Mouse (Mus musculus) midbrain, embryonic 16.5 days (tissue): ENCODE data around the gene Dnajc17. TPM values are rescaled to one million over a fixed set of nuclear protein-coding genes. Genes with fewer than 3 reads are reported as not detected.

ENCODE experiments used
- ATAC-seq: fragments of 200-750 bp; cut with Nextera tagmentation; 2 replicates; pipeline ENCODE4 v1.8.0; 2017; ENCODE audit warnings: moderate TSS enrichment
- H3K27ac ChIP-seq: fragments of 300-500 bp; sonication (generic); 2 replicates; pipeline ENCODE4 v1.5.1; 2014; ENCODE audit warnings: mild to moderate bottlenecking, low read length, mixed read lengths
- H3K27me3 ChIP-seq: fragments of 300-500 bp; sonication (generic); 2 replicates; pipeline ENCODE4 v1.6.1; 2014; ENCODE audit warnings: low read depth, low read length, mixed read lengths; ENCODE audit not compliant: control insufficient read depth, insufficient read depth
- H3K36me3 ChIP-seq: fragments of 300-500 bp; sonication (generic); 2 replicates; pipeline ENCODE4 v1.6.1; 2014; ENCODE audit warnings: mild to moderate bottlenecking, low read length, moderate library complexity, mixed read lengths; ENCODE audit not compliant: control insufficient read depth, insufficient read depth
- H3K4me1 ChIP-seq: fragments of 300-500 bp; sonication (generic); 2 replicates; pipeline ENCODE4 v1.6.1; 2014; ENCODE audit warnings: mild to moderate bottlenecking, low read length, mixed read lengths; ENCODE audit not compliant: control insufficient read depth, insufficient read depth
- H3K4me2 ChIP-seq: fragments of 300-500 bp; sonication (generic); 2 replicates; pipeline ENCODE4 v1.6.1; 2014; ENCODE audit warnings: mild to moderate bottlenecking, low read length, mixed read lengths
- H3K4me3 ChIP-seq: fragments of 300-500 bp; sonication (generic); 2 replicates; pipeline ENCODE4 v1.5.1; 2014; ENCODE audit warnings: low read depth, mild to moderate bottlenecking, low read length, moderate library complexity, mixed read lengths
- H3K9ac ChIP-seq: fragments of 300-500 bp; sonication (generic); 2 replicates; pipeline ENCODE4 v1.6.1; 2014; ENCODE audit warnings: low read depth, low read length, mixed read lengths
- H3K9me3 ChIP-seq: fragments of 300-500 bp; sonication (generic); replicated peaks from 2 replicates; pipeline ENCODE4 v1.6.1; 2014; ENCODE audit warnings: mild to moderate bottlenecking, low read length, mixed read lengths; ENCODE audit not compliant: control insufficient read depth, poor library complexity, severe bottlenecking
- WGBS: fragments of 180-500 bp; shearing (Covaris S2); extraction: QIAGEN DNeasy Blood & Tissue Kit; methylation state at CpG from one replicate; pipeline ENCODE4 v1.1.7; 2014; 5-methylcytosine and 5-hydroxymethylcytosine counted together
- polyA plus RNA-seq: library from polyadenylated mRNA; unstranded; fragments of >200 nt; fragmentation: Nextera tagmentation; extraction: Ambion mirVana; gene quantifications from 2 replicates; pipeline ENCODE4 v1.2.1, GENCODE M21; 2015

Dnajc17 gene
- polyA plus RNA-seq, 1 experiment from 2014 or later, result 25.9 TPM

DNA sequence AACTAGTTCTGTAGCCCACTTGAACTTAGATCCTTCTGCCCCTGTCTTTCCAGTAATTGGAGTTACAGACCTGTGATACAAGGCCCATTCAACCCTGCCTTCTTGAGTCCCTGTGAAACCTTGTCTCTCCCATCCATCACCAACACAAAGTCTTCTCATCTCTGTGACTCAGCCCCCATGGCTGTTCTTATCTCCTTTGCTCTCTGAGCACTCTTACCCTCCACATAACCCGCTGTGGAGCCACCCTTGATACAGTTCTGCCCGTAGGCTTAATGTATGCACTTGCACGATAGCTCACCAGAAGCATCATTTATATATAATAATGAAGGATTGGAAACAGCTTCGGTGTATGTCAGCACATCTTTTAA lies 32.2 kb upstream of the Dnajc17 start:
- Histone ChIP-seq H3K27me3 (peaks cover 40% of the 10 kb centered on the region), H3K9ac (no peak overlapping the region), H3K4me1 (peaks cover 11% of the 10 kb centered on the region; the same call in 1 of the 2 replicates), H3K27ac (no peak overlapping the region), H3K4me3 (no peak overlapping the region), H3K36me3 (no peaks in the 10 kb centered on the region), H3K4me2 (no peak overlapping the region), H3K9me3 (no peaks in the 10 kb centered on the region)
- ATAC-seq, result no peak
- WGBS, result 89% methylated on average over 4 of the region's 4 CpGs

DNA sequence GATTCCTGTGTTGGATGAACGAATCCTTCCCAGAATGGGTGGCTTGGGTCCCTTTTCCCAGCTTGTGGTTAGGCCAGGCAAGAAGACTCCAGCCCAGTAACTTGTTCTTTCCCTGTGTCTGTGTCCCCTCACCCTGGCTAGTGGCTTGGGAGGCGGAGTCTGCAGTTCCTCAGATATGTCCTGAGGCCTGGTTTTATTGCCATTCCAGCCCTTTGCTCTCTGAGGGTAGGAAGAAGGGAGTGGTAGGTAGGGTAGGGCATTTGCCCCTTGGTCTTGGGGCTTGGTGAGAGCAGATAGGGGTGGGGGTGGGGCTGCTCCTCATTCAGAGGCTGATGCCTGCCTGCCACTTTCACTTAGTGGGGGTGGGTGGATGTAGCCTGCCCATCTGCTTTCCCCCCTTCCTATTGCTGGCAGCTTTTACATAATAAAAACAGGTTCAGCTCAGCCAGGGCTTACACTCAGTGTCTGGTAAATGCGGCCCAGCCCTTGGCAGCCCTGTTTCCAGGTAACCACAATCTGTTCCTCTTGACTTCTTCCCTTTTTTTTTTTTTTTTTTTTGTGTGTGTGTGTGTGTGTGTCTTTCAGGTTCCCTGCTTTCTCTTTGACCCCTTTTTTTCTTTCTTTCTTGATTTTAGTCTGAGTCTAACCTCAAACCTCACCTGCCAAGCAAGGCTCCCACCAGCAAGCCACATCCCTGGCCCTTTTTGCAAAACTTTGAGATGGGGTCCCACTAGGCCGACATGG lies 31.7 kb upstream of the Dnajc17 start:
- WGBS, result 77% methylated on average over 4 of the region's 4 CpGs
- H3K4me3 ChIP-seq, result no peak overlapping the region

DNA sequence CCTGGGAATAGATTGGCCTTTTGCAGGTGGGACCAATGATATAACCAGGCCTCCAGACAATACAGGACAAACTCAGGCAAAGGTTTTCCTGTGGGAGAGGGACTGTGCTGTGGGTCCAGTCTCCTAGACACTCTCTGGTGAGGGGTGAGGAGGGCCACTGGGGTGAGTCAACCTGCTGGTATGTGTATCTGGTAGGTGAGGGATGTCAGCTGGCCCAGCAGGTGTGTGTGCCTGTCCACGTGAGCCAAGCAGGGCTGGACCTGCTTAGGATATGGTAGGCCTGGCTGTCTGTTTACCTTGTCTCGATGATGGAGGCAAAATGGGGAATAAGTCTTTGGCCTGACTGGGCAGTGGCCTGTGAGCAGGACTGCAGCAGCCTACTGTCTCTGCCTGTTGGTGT lies 30.1 kb upstream of the Dnajc17 start:
- H3K9me3 ChIP-seq, result no peaks in the 10 kb centered on the region
- no peak for ATAC-seq
- peaks cover 49% of the 10 kb centered on the region for H3K27me3 ChIP-seq
- H3K9ac ChIP-seq, result no peak overlapping the region
- peaks cover 11% of the 10 kb centered on the region; the same call in 1 of the 2 replicates for H3K4me1 ChIP-seq
- no peak overlapping the region for H3K4me2 ChIP-seq
- no peak overlapping the region for H3K4me3 ChIP-seq
- 72% methylated on average over 2 of the region's 2 CpGs for WGBS
- no peaks in the 10 kb centered on the region for H3K36me3 ChIP-seq
- no peak overlapping the region for H3K27ac ChIP-seq

More for the DNA sequence above, 31.7 kb upstream of the Dnajc17 start:
- Histone ChIP-seq H3K36me3 (no peaks in the 10 kb centered on the region), H3K4me1 (peaks cover 11% of the 10 kb centered on the region; the same call in 1 of the 2 replicates), H3K9me3 (no peaks in the 10 kb centered on the region), H3K27me3 (peaks cover 46% of the 10 kb centered on the region), H3K27ac (no peak overlapping the region), H3K4me2 (no peak overlapping the region), H3K9ac (no peak overlapping the region)
- no peak for ATAC-seq

GRCm38 (mm10) chr2:119237871-119238220 lies 29.3 kb upstream of the Dnajc17 start:
- peak overlapping the region; percentile 35 for H3K4me3 ChIP-seq
- WGBS, result 2% methylated on average over 31 of the region's 31 CpGs
- H3K4me1 ChIP-seq, result peaks cover 11% of the 10 kb centered on the region; the same call in 1 of the 2 replicates
- ATAC-seq, result no peak
- H3K9me3 ChIP-seq, result no peaks in the 10 kb centered on the region
- no peak overlapping the region for H3K27ac ChIP-seq
- H3K36me3 ChIP-seq, result no peaks in the 10 kb centered on the region
- H3K4me2 ChIP-seq, result peak overlapping the region; percentile 55
- H3K9ac ChIP-seq, result peak overlapping the region; percentile 22; the same call in 1 of the 2 replicates
- peaks cover 51% of the 10 kb centered on the region for H3K27me3 ChIP-seq

DNA sequence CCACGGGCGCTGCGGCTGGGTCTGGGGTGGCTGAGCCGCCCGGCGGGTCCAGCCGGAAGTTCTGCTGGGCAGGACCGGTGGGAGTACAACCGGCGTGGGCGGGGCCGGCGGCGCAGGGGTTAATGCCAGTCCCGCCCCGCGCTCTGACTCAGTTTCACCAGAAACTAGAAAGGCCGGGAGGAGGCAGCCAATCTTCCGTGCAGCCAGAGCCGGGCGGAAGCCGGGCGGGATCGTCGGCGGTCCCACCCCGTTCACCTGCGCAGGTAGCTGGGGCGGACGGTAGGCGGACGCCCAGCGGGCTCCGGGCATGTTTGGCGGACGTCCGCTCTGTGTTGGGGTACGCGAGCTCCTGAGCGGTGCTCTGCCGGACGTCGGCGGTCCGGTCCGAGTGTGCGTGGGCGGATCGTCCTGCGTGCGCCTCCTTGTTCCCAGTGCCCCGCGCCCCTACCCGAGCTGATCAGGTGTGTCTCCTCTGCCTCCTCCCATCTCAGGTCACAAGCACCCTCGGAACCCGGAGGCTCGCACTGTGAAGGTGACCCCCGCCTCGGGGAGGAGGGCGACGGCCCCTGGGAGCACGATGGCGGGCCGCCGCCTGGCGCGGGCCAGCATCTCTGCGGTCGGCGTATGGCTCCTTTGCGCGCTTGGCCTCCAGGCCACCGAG lies 28.7 kb upstream of the Dnajc17 start, which contains the start of gene Spint1:
Gene Spint1, plus strand, starts transcription at position 153 of the 661 bp plus-strand sequence.
- peaks cover 11% of the 10 kb centered on the region; the same call in 1 of the 2 replicates for H3K4me1 ChIP-seq
- H3K4me2 ChIP-seq, result peak within 1 kb of the TSS; percentile 55
- under 1% methylated on average over 72 of the region's 73 CpGs for WGBS
- peak within 1 kb of the TSS; percentile 22; the same call in 1 of the 2 replicates for H3K9ac ChIP-seq
- 0 out of 2 replicates have a peak, but pooled peaks have one; percentile 39 for ATAC-seq
- no peaks in the 10 kb centered on the region for H3K9me3 ChIP-seq
- H3K36me3 ChIP-seq, result no peaks in the 10 kb centered on the region
- H3K4me3 ChIP-seq, result peak within 1 kb of the TSS; percentile 35
- no peak within 1 kb of the TSS for H3K27ac ChIP-seq
- peaks cover 52% of the 10 kb centered on the region for H3K27me3 ChIP-seq

DNA sequence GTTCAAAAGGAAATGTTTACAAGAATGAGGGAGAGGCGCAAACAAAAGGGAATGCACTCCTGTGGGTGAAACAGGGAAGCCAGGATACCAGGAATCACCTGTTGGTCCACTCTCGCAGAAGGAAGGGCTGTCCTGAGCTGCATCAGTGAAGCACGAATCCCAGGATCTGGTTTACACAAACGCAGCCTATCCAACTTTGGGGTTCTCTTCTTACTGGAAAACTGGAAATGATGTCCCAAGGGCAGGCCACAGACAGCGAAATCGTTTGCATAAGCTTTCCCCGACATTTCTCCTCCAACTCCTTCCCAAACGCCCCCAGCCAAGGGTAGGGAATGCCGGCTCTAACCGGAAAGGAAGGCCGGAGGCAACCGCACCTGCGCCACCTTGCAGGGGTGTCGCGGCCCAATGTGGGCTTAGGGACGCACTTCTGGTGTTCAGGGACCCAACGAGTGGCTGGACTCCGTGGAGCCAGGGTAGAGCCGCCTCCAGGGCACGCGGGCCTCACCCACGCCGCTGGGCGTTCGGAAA lies 28.2 kb upstream of the Dnajc17 start:
- Histone ChIP-seq H3K4me3 (peak overlapping the region; percentile 35), H3K36me3 (no peaks in the 10 kb centered on the region), H3K9me3 (no peaks in the 10 kb centered on the region), H3K4me1 (peaks cover 11% of the 10 kb centered on the region; the same call in 1 of the 2 replicates), H3K9ac (peak overlapping the region; percentile 22; the same call in 1 of the 2 replicates), H3K4me2 (peak overlapping the region; percentile 55), H3K27ac (no peak overlapping the region), H3K27me3 (peaks cover 52% of the 10 kb centered on the region)
- WGBS, result 6% methylated on average over 25 of the region's 25 CpGs
- no peak for ATAC-seq

- 70% methylated on average over 6 of the region's 6 CpGs for WGBS
- Histone ChIP-seq H3K4me2 (no peak within 1 kb of the TSS), H3K36me3 (no peaks in the 10 kb centered on the region), H3K4me1 (no peaks in the 10 kb centered on the region), H3K9me3 (no peaks in the 10 kb centered on the region), H3K27me3 (0 out of 2 replicates have a peak, but pooled peaks cover 5% of the 10 kb centered on the region), H3K4me3 (no peak within 1 kb of the TSS), H3K27ac (no peak within 1 kb of the TSS), H3K9ac (no peak within 1 kb of the TSS)
- ATAC-seq, result no peak
Measured at GRCm38 (mm10) chr2:119229775-119230704, 21.4 kb upstream of the Dnajc17 start, which contains the start of gene Ppp1r14d. TSS of gene Ppp1r14d (minus strand) at chr2:119229906.

DNA sequence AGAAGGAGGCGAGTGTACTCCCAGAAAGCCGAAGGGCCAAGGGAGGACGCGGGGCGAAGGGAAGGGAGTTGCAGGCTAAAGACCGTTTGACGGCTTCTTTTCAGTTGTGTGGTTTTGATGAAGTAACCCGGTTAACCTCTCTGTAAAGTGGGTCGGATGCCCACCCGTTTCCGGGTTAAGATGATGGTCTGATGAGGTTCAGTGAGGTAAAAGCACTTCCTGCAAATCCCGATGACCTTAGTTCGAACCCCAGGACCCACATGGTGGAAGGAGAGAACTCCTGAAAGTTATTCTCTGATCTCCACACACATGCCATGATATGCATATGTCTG lies 547 bp upstream of the Dnajc17 start:
- H3K36me3 ChIP-seq, result peaks cover 21% of the 10 kb centered on the region
- H3K9me3 ChIP-seq, result no peaks in the 10 kb centered on the region
- peak overlapping the region; percentile 45 for H3K4me2 ChIP-seq
- H3K4me1 ChIP-seq, result peaks cover 15% of the 10 kb centered on the region
- H3K4me3 ChIP-seq, result peak overlapping the region; percentile 79
- WGBS, result 1% methylated on average over 13 of the region's 13 CpGs
- ATAC-seq, result no peak; the same call in 1 of the 2 replicates
- no peaks in the 10 kb centered on the region for H3K27me3 ChIP-seq
- peak overlapping the region; percentile 86 for H3K27ac ChIP-seq
- H3K9ac ChIP-seq, result peak overlapping the region; percentile 76
